Mouse (Mus musculus) embryonic facial prominence, embryonic 12.5 days (tissue): Measurements from ENCODE around the gene Tsr3. TPM values are rescaled to one million over a fixed set of nuclear protein-coding genes. Genes with fewer than 3 reads are reported as not detected.

ENCODE experiments used
- ATAC-seq: fragments of 200-750 bp; cut with Nextera tagmentation; 2 replicates; pipeline ENCODE4 v1.8.0; 2017; ENCODE audit not compliant: insufficient number of reproducible peaks, insufficient read depth, low FRiP score, low TSS enrichment
- H3K27ac ChIP-seq: fragments of 300-500 bp; sonication (generic); 2 replicates; pipeline ENCODE4 v1.5.1; 2016; ENCODE audit warnings: mild to moderate bottlenecking
- H3K27me3 ChIP-seq: fragments of 300-500 bp; sonication (generic); 2 replicates; pipeline ENCODE4 v1.6.1; 2016; ENCODE audit warnings: mild to moderate bottlenecking, moderate library complexity
- H3K36me3 ChIP-seq: fragments of 300-500 bp; sonication (generic); 2 replicates; pipeline ENCODE4 v1.6.1; 2016; ENCODE audit warnings: mild to moderate bottlenecking
- H3K4me1 ChIP-seq: fragments of 300-500 bp; sonication (generic); 2 replicates; pipeline ENCODE4 v1.6.1; 2016
- H3K4me2 ChIP-seq: fragments of 300-500 bp; sonication (generic); replicated peaks from 2 replicates; pipeline ENCODE4 v1.6.1; 2016; ENCODE audit warnings: mild to moderate bottlenecking, moderate library complexity
- H3K4me3 ChIP-seq: fragments of 300-500 bp; sonication (generic); 2 replicates; pipeline ENCODE4 v1.5.1; 2016; ENCODE audit warnings: mild to moderate bottlenecking
- H3K9ac ChIP-seq: fragments of 300-500 bp; sonication (generic); 2 replicates; pipeline ENCODE4 v1.6.1; 2016; ENCODE audit warnings: mild to moderate bottlenecking, moderate library complexity
- H3K9me3 ChIP-seq: fragments of 300-500 bp; sonication (generic); 2 replicates; pipeline ENCODE4 v1.6.1; 2016; ENCODE audit warnings: mild to moderate bottlenecking, moderate library complexity
- WGBS: fragments of 180-500 bp; shearing (Covaris S2); methylation state at CpG from one replicate; pipeline ENCODE4 v1.1.7; 2016; 5-methylcytosine and 5-hydroxymethylcytosine counted together
- polyA plus RNA-seq: library from polyadenylated mRNA; unstranded; fragments of >200 nt; fragmentation: Nextera tagmentation; extraction: Ambion mirVana; gene quantifications from 2 replicates; pipeline ENCODE4 v1.2.1, GENCODE M21; 2016

Gene Tsr3
- polyA plus RNA-seq = 63.7 and 65.8 TPM in 2 replicates

DNA sequence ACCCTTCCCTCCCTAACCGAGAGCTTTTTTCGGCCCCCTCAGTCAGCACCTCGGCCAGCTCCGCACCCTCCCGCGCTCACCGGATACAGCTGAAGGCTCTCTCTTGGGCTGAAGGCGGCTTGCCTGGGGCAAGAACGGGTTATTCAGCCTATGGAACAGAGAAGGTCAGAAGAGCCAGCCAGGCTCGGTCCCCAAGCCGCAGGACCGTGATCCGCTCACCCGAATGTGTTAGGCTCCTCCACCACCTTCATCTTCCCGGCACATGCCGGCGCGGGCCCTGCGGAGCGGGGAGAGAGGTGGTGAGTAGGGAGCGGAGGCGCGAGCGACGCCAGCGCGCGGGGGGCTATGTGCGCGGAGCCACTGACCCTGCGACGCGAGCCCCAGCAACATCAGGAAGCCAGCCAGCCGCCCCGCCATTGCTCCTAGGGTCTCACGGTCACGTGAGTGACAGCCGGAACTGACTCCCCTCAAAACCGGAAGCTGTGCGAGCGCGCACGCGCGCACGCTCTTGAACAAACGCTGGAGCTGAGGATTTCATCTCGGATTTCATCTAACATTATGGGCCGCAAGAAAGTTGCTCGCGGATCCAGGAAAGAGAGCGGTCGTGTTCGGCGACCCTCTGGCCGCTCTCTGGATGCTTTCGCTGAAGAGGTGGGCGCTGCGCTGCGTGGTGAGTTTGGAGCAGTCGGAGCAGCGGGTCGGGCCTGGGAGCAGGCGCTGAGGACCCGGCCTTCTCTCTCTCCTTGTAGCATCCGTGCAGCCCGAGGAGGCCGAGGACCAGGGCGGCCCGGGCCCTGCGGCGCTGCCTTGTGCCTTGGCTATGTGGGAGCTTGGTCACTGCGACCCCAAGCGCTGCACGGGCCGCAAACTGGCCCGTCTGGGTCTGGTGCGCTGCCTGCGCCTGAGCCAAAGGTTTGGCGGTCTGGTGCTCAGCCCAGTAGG, at the start of gene Tsr3, which contains the start of gene Gnptg:
Tsr3 (plus strand) TSS at position 476 of the 942 bp plus-strand sequence.
Gnptg (minus strand) TSS at position 430 of the 942 bp plus-strand sequence.
- H3K4me2 ChIP-seq = peak within 1 kb of the TSS; percentile 92

DNA sequence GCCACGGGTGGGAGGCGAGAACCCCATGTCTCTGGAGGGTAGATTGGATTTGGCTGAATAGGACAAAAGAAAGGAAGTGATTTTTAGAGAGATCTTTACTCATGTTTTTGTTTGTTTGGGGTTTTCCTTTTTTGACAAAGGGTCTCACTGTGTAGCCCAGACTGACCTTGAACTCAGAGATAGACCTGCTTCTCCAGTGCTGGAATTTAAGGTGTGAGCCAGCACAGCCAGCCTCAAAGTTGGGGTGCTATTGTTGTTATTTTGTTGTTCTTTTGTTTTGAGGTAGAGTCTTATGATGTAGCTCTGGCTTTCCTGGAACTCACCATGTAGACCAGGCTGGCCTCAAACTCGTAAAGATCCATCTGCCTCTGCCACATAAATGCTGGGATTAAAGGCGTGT, 37.6 kb upstream of the Tsr3 start:
- Histone ChIP-seq H3K9ac (no peak overlapping the region), H3K9me3 (no peaks in the 10 kb centered on the region), H3K4me1 (no peaks in the 10 kb centered on the region), H3K27me3 (no peaks in the 10 kb centered on the region), H3K4me3 (no peak overlapping the region), H3K27ac (no peak overlapping the region), H3K4me2 (no peak overlapping the region), H3K36me3 (peaks cover 67% of the 10 kb centered on the region)
- WGBS = 91% methylated on average over 4 of the region's 4 CpGs
- ATAC-seq = no peak

More for the DNA sequence above, at the start of gene Tsr3, which contains the start of gene Gnptg:
- WGBS = under 1% methylated on average over 80 of the region's 80 CpGs
- Histone ChIP-seq H3K36me3 (peaks cover 50% of the 10 kb centered on the region), H3K4me3 (peak within 1 kb of the TSS; percentile 98), H3K4me1 (peaks cover 17% of the 10 kb centered on the region), H3K9ac (peak within 1 kb of the TSS; percentile 97), H3K9me3 (no peaks in the 10 kb centered on the region), H3K27ac (peak within 1 kb of the TSS; percentile 89), H3K27me3 (no peaks in the 10 kb centered on the region)
- ATAC-seq = peak; percentile 77

DNA sequence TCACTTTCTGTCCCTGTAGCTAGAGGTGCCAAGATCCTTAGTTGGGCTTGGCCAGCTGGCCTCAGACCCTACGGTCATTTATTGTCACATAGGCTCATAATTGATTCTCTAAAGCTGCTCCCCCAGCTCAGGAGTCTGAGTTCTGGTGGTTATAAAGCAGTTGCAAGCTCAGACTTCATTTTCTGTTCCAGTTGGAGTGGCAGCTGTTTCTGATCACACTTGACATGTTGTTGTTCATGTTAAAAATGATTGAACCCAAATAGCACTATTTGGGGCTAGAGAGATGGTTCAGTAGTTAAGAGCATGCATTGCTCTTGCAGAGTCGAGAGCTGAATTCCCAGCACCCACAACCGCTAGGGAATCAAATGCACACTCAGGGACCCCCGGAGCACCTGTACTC, 30.0 kb upstream of the Tsr3 start:
- H3K4me1 ChIP-seq = no peaks in the 10 kb centered on the region
- no peak overlapping the region for H3K9ac ChIP-seq
- H3K36me3 ChIP-seq = peaks cover 89% of the 10 kb centered on the region
- no peaks in the 10 kb centered on the region for H3K27me3 ChIP-seq
- 98% methylated on average over 4 of the region's 4 CpGs for WGBS
- H3K9me3 ChIP-seq = no peaks in the 10 kb centered on the region
- H3K4me2 ChIP-seq = no peak overlapping the region
- no peak for ATAC-seq
- H3K4me3 ChIP-seq = no peak overlapping the region
- H3K27ac ChIP-seq = no peak overlapping the region

DNA sequence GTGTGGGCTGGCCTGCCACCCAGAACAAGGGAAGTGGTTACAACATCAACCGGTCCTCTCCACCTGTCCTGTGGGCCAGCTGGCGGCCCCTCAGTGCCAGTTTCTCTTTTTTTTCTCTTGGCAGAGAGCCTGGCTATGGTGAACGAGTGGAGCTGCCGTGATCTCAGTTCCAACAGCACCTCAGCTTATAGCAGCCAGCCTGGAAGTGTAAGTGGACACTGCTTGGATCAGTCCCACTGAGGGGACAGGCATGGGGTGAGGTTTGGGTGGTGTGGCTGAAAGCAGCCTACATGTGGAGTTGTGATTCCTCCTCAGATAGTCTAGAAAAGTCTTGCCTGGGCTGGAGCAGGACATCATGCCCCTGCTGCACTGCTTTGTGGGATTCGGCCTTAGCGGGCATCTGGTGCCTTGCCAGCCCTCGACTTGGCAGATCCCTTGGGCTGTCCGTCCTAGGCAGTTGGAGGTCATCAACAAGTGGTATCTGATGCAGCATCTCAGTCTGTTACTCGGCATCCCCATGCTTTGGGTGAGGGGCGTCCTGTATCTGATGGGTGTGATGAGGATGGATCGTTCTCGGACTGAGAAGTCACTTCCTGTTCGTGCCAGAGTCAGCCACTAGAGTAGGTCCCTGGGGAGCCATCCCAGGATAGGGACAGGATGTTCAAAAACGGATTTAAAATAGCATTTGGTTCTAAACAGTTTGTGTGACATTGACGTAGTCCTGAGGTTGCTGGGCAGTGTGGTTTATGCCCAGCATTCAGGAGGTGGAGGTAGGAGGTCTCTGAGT, 29.1 kb upstream of the Tsr3 start:
- peaks cover 88% of the 10 kb centered on the region for H3K36me3 ChIP-seq
- ATAC-seq = no peak
- H3K4me2 ChIP-seq = no peak overlapping the region
- H3K9me3 ChIP-seq = no peaks in the 10 kb centered on the region
- H3K9ac ChIP-seq = no peak overlapping the region
- H3K4me3 ChIP-seq = no peak overlapping the region
- H3K4me1 ChIP-seq = no peaks in the 10 kb centered on the region
- WGBS = 85% methylated on average over 15 of the region's 15 CpGs
- no peaks in the 10 kb centered on the region for H3K27me3 ChIP-seq
- no peak overlapping the region for H3K27ac ChIP-seq

DNA sequence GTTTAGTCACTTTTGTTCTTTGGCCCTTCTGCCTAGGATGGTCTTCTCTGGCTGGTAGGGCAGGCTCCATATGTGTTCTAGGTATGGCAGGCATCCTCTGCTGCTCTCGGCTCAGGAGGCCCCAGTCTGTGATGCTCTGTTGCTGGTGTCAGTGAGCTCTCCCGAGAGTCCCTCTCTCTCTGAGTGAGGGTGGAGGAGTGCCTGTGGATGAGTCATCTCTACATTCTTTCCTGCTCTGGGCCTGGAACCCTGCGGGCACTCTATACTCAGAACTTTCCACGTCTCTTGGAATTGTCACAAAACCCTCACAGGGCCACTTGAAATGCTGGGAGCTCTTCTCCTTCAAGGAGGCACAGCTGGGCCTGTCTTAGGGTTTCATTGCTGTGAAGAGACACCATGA, 28.3 kb upstream of the Tsr3 start:
- Histone ChIP-seq H3K27ac (no peak overlapping the region), H3K4me2 (no peak overlapping the region), H3K36me3 (peaks cover 88% of the 10 kb centered on the region), H3K9me3 (no peaks in the 10 kb centered on the region), H3K4me1 (no peaks in the 10 kb centered on the region), H3K4me3 (no peak overlapping the region), H3K9ac (no peak overlapping the region), H3K27me3 (no peaks in the 10 kb centered on the region)
- 91% methylated on average over 4 of the region's 4 CpGs for WGBS
- no peak for ATAC-seq

DNA sequence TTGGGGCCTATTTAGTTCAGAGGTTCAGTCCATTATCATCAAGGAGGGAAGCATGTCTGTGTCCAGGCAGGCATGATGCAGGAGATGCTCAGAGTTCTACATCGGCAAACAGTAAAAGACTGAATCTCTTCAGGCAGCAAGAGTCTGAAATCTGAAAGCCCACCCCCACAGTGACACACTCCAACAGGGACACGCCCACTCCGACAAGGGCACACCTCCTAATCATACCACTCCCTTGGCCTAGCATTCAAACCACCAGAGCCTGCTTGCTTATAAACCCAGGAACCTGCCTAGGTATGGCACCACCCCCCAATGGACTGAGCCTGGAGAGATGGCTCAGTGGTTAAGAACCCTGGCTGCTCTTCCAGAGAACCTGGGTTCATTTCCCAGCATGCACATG, 24.5 kb upstream of the Tsr3 start:
- H3K4me2 ChIP-seq = no peak overlapping the region
- ATAC-seq = no peak
- H3K36me3 ChIP-seq = peaks cover 77% of the 10 kb centered on the region
- no peaks in the 10 kb centered on the region for H3K9me3 ChIP-seq
- no peak overlapping the region for H3K4me3 ChIP-seq
- H3K4me1 ChIP-seq = no peaks in the 10 kb centered on the region
- no peaks in the 10 kb centered on the region for H3K27me3 ChIP-seq
- no peak overlapping the region for H3K9ac ChIP-seq
- no peak overlapping the region for H3K27ac ChIP-seq
- 85% methylated on average over 3 of the region's 3 CpGs for WGBS

DNA sequence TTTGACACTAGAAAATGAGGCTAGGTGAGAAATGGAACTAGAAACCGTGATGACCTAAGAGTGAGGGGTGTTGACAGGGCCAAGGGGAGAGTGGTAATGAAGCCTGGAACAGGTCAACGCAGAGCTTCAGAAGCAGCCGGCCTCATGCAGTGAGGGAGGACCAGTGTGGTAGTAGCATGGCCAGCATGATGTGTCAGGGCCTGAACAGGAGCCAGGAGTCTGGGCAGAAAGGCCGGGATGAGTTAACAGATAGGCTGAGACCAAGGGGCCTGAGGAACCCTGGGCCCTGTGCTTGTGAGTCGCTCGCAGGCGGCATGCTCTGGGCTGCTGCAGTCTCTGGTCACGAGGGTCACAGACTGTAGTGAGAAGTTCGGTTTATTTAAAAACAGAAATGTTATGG, 21.0 kb upstream of the Tsr3 start:
- H3K9ac ChIP-seq = no peak overlapping the region
- no peak for ATAC-seq
- no peak overlapping the region for H3K4me3 ChIP-seq
- 89% methylated on average over 9 of the region's 9 CpGs for WGBS
- peaks cover 53% of the 10 kb centered on the region for H3K36me3 ChIP-seq
- H3K27me3 ChIP-seq = no peaks in the 10 kb centered on the region
- peaks cover 12% of the 10 kb centered on the region for H3K4me1 ChIP-seq
- H3K9me3 ChIP-seq = no peaks in the 10 kb centered on the region
- H3K27ac ChIP-seq = no peak overlapping the region
- no peak overlapping the region for H3K4me2 ChIP-seq

DNA sequence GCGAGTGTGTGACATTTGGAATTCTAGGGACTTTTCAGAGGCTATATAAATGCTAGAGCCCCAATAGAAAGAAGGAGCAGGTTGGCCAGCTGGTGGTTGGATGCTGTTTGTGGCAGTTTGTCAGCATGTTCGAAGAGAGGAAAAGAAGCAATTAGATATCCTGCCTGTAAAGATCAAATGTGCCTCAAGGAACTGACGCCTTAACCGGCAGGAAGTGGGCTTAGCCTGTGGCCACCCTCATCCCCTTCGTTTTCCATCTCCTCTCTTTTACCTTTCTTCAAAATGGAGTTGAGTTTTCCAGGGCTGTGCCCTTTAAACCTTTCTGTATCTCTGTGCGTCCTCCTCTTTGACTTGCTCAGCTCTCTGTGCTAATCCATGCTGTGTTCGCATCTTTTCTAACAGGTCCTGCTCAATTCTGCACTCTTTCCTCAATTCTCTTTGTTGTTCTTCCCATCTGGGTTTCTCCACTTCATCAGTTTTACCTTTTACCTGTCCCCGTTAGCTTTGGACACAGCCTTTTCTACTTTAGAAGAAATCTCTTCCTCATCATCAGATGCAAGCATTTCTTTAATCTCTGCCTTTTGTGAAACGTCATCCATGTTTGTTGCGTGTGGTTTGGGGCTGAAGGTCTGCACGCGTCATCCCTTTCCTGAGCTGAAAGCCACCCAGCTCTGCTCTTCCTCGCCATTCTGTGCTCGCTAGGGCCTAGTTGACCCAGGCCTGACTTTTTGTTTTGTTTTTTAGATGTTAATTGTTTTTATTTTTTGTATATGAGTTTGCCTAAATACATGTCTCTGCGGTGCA, 20.3 kb upstream of the Tsr3 start:
- Histone ChIP-seq H3K27me3 (no peaks in the 10 kb centered on the region), H3K4me2 (no peak overlapping the region), H3K9ac (no peak overlapping the region; the same call in 1 of the 2 replicates), H3K4me1 (peaks cover 12% of the 10 kb centered on the region), H3K27ac (no peak overlapping the region), H3K4me3 (no peak overlapping the region), H3K36me3 (peaks cover 46% of the 10 kb centered on the region), H3K9me3 (no peaks in the 10 kb centered on the region)
- ATAC-seq = no peak
- WGBS = 90% methylated on average over 15 of the region's 15 CpGs

DNA sequence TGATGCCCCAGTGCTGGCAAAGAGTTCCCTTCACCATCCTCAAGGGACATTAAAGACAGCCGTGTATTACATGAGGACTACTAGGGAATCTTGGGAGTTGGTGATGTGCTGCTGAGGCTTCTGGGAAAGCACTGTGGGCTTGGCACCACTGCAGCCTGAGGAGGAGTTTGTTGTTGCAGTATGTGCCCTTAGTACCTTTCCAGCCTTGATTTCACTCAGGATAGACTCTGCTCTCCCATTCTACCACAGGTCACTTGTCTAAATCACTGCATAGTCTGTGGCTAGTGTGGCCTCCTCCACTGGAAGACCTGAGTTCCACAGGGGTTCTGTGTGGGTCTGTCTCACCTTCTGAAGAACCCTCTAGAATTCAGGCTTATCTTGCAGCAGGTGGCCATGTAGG, 19.2 kb upstream of the Tsr3 start:
- no peak overlapping the region for H3K4me3 ChIP-seq
- 74% methylated on average over 1 of the region's 1 CpGs for WGBS
- no peak overlapping the region for H3K9ac ChIP-seq
- H3K27me3 ChIP-seq = no peaks in the 10 kb centered on the region
- no peak overlapping the region for H3K4me2 ChIP-seq
- H3K9me3 ChIP-seq = no peaks in the 10 kb centered on the region
- ATAC-seq = no peak
- peaks cover 12% of the 10 kb centered on the region for H3K4me1 ChIP-seq
- no peak overlapping the region for H3K27ac ChIP-seq
- peaks cover 37% of the 10 kb centered on the region for H3K36me3 ChIP-seq

DNA sequence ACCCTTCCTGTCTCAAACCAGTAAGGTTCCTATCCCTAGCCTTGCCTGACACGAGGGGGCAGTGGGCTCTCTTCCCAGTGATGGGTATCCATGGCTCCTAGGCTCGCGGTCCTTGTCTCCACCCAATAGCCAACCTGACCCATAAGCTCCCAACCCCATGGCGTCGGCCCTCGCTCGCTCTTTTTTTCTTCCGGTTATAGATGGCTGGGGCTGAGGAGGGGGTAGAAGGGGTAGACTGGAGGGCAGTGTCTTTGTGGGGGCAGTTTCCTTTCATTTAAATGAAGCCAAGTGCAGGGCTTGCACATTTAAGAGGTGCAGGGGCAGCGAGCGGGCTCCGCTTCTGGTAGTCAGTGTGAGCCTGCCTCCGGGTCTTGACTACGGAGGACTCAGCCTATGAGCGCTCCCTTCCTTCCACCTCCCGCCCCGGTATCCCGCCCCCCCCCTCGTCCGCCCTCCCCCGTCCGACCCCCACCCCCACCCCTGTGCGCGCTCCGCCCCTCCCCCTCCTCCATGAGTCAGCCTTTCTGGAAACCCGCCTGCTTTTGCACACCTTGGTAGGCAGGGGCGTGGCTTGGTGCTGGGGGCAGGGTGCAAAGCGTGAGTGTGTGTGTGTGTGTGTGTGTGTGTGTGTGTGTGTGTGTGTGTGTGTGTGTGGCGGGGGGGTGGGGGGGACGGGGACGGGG, 18.0 kb upstream of the Tsr3 start:
- H3K27ac ChIP-seq = no peak overlapping the region; the same call in 1 of the 2 replicates
- no peaks in the 10 kb centered on the region for H3K9me3 ChIP-seq
- 1% methylated on average over 18 of the region's 30 CpGs for WGBS
- peaks cover 39% of the 10 kb centered on the region for H3K36me3 ChIP-seq
- H3K4me2 ChIP-seq = peak overlapping the region; percentile 79
- peak; percentile 81 for ATAC-seq
- peak overlapping the region; percentile 39 for H3K4me3 ChIP-seq
- H3K9ac ChIP-seq = peak overlapping the region; percentile 45
- no peaks in the 10 kb centered on the region for H3K27me3 ChIP-seq
- peaks cover 12% of the 10 kb centered on the region for H3K4me1 ChIP-seq
